Mouse (Mus musculus) thymus, adult 2 months (tissue): ENCODE data around the gene Trmt10b.

Experiments used
- CTCF ChIP-seq: fragments of 200-500 bp; IDR thresholded peaks from 2 replicates; pipeline ENCODE4 v1.5.1; 2012; ENCODE audit warnings: mild to moderate bottlenecking, control low read depth, low read length, moderate library complexity, borderline replicate concordance; ENCODE audit not compliant: control insufficient read depth, poor library complexity, insufficient read depth; ENCODE audit errors: extremely low read depth
- POLR2A ChIP-seq: fragments of 200-500 bp; IDR thresholded peaks from 2 replicates; pipeline ENCODE4 v1.6.1; 2012; ENCODE audit warnings: mild to moderate bottlenecking, low read length, control low read depth, moderate library complexity; ENCODE audit not compliant: control insufficient read depth, poor library complexity, insufficient read depth; ENCODE audit errors: extremely low read depth

- TF ChIP-seq CTCF, result no peak
- no peak for TF ChIP-seq POLR2A
Observed at GRCm38 (mm10) chr4:45286318-45286717, 10.6 kb upstream of the Trmt10b start.
